Mouse (Mus musculus) heart, adult 9 months (tissue): Measurements from ENCODE around the gene Sim1.

Experiments used
- DNase-seq, 2 experiments: peaks; one replicate each; pipeline ENCODE4 v3.0.0; 2022; ENCODE audit warnings: low spot score in 2 of 2

The Sim1 gene

DNA sequence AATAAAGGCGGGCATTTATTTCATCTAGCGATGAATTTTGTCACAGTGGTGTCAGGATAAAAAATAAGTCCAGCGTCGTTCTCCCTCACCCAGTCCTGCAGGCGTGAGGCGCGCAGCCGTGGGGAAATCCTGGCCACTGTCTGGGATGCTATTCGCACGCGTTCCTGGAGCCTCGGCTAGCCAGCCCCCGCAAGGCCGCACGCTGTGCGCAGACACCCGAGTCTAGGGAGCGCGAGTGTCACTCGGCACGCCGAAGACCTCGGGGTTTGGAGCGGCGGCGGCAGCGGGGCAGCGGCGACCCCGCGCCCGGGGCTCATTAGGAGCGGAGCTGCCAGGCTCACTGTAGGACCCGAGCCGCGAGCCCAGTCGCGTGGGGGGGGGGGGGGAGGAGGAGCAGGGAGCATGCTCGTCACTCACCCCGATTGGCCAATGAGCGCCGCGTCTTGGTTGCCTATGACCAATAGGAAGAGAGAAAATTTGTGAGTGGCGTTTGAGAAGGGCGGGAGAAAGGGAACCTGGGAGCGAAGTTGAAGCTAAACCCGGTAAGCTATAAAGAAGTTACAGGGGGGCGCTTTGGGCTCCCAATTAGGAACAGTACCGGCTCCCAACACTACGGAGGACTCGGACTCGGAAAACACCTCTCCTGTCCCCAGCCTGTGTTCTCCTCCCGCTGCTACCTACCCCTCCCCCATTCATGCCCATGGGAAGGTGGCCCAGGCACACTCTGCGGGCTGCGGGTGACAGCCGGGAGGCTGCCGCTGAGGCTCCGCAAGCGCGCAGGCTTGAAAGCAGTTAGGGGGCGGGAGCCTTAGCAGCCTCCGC is at the start of gene Sim1:
Gene Sim1, plus strand, starts transcription at position 585 of the 822 bp plus-strand sequence.
- DNase-seq = peak in 1 of 2 experiments; percentile 12

DNA sequence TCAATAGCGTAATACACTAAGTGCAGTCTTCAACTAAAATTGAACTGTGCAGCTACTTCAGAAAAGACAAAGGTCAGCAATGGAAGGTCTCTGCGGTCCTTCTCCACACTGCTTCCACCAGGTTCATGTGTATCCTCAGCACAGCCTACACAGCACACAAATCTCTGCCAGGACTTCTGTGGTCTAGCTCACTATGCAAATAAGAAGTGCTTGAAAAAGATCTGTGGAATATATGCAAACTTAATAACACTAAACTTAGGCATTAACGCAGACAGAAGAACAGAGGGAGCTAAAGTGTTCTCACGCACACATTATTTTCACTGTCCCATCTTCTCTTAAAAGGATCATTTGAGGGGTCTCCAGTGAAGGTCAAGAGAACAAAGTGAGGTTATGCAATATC is 26.4 kb upstream of the Sim1 start:
- DNase-seq = no peak

DNA sequence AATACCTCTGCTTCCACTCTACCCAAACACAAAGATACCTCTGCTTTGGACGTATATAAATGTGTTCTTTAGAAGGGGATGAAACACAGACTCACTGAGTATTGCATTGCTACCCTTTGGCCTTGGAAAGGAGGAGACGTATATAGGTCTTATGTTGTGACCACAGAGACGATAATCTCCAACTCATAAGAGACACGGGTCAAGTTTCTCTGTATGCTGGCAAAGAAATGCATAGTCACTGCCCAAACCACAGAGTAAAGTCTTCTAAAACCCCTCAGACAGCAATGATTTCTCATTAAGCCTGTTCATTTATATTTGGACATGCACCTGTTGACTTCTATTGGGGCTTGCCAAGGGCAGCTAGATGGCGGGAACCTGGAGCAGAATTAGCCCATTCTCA is 17.6 kb upstream of the Sim1 start:
- no peak for DNase-seq

DNA sequence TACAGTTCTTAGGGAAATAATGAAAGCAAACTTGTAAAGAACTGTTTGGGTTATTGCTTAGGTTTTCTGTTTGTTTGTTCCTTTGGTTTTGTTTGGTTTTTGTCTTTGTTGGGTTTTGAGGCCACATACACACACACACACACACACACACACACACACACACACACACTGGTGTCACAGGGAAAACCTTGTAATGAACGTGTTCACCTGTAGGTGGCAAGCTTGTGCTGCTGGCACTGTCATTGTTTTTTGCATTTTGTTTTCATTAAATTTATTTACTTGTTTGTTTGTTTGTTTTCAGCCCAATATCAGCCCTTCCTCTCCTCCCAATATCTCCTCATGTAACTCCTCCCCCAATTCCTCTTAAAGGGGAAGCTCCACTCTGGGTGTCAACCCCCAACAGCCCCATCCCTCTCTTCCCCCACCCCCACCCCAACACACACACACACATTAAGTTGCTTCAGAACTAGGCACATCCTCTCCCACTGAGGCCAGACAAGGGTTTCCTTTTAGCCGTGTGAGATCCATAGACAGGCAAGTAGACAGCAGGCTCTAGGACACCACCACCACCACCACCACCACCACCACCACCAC is 13.0 kb upstream of the Sim1 start:
- DNase-seq = no peak

DNA sequence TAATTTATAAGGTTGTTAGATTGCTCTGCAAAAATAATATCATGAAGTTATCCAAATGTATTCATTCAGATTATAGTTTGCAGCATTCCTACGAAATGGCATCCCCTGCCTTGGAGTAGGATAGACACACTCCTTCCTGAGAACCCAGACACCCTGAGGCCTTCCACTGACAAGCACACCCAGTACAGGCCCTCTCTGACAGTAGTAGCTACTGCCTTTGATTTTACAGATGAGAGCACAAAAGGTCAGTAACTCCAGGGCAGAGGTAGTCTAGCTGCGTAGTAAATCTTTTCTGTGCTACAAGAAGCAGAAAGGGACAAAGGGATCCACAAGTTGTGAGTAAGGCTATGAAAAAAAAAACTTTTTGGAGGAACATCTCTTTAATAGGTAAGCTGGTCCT is 12.2 kb upstream of the Sim1 start:
- no peak for DNase-seq

DNA sequence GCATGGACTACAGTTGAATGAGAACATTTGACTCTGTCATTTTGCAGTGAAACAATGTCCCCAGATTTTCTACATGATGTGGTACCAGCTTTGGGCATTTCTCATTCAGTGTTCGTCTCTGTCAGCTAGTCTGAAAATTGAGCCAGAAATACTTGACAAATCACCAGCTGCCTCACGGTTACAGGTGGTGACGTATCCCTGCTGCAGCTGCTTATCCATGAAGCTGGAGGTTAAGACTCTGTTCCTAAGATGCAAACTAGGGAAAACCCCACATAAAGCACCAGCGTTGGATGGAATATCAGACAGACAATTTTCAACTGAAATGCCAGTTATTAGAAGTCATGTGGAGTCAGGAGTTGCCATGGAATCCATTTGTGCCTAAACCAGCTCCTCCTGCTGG is 8.2 kb upstream of the Sim1 start:
- no peak for DNase-seq

DNA sequence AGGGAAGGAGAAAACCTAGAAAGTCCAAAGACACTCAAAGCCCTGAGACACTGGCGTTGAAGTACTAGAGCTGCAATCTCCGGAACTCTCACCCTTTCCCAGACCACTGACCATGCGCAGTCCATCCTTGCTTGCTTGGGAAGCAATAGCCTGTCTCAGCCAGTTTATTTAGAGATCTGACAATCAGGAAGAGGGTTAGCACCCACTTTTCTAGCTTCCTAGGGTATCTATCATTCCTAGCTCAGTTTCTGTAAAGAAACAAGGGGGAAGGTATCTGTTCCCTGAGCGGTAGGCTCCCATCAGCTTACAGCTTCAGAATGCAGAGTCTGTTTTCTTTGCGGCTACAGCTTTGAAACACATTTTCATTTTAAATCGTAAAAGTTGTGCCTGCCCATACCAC is 3.9 kb upstream of the Sim1 start:
- no peak for DNase-seq

DNA sequence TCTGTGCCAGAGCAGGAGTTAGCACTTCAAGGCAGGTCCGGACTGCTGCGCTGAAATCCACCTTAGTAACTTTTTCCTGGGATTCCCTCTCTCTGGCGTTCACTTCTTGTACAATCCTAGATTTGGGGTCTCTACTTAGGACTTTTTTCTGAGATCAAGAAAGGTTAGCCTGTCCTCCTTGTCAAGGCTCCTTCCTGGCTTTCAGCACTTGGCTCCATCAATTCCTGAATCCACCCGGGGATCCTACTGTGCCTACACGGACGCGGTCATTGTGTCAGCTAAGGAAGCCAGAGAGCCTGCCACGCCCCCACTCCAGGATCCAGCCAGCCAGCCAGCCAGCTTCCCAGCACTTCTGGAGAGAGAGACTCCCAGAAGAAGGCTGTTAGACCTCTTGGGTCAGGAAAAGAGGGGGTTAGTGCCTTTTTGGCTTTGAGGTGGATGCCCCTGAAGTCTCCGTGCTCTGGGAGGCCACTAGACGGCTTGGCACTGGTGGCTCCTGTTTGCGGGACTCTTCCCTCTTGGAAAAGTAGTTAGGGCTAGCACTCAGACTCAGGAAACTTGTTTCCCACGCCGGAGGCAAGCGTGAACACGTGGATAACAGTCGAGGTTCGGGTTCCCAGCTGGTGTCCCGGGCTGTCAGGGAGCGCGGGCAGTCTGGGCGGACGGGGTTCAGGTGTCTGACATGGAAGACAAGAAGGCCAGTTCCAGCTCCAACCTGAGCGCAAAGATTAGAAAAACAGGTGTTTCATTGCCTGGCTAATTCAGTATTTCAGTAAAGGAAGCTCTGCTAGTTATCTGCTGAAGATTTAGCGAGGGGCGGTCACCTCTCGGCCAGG is 2.5 kb upstream of the Sim1 start:
- DNase-seq = no peak

DNA sequence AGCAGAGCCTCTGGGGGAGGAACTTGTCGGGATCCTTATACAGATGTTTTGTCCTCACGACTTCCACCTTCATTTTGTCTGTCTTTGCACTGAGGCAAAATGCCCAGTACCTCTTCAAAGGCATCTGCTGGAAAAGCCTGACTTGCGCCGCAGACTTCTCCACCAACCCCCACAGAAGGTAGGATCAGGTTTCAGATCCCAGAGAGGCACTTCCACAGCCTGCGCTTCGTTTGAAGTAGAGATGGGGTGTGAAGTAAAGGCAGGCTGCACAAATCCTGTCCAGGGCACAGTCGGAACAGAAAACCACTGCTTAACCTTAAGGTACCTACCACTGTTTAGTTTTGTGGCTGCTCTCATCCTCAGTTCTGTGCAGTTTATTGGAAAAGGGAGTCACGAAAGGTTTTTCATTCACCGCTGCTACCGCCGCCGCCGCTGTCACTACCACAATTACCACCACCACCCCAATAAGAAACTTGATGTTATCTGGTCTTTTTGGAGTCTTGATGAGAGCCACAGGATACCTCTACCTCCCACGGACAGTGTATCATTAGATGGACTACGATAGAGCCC is 1.7 kb upstream of the Sim1 start:
- DNase-seq = no peak

DNA sequence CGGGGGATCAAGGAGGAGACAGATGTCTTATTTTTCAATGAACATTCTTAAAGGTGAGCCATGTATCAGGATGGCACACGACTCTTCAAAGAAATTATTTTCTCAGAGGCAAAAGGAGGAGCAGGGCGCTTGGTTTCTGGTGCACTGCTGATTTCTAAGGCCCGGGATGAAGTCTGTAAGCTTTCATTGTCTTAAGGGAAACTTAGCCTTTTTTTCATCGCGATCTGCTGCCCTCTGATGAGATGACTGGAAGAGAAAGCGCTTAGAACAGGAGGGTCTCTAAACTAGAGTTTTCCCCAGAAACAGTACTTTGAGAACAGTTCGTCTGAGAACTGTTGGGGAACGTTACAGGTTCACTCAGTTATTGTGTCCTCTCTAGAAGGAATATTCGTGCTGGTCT is 1.0 kb upstream of the Sim1 start:
- DNase-seq = no peak

DNA sequence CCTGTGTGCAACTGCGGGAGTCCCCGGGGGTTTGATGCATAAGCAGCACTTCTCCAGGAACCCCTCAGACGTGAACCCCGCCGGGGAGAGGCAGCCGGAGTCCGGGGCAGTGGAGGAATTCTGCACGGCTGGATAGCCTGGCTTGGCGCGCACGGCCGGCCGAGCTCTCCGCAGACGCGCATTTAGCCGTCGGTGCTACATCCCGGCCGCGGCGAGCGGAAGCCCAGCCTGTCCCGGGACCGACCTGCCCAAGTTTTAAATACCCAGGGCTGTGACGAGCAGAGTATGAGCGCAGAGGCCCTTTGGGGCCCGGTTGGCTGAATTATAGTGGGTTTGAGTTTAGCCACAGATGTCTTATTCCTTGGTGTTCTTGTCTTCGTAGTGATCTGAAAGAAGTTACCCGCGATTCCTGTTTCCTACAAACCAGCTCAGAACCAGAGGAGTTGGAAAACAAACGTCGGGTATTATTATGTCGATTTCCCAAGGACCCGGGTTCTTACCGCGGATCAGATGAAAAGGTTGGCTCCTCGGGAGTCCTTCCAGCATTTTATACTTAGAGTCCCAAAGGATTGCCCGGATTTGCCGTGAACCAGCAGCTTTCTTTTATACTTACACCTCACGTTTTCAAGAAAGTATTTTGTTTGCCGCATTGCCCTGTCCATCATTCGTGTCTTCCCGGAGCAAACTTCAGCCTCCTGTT is 687 bp downstream of the Sim1 start:
- no peak for DNase-seq

DNA sequence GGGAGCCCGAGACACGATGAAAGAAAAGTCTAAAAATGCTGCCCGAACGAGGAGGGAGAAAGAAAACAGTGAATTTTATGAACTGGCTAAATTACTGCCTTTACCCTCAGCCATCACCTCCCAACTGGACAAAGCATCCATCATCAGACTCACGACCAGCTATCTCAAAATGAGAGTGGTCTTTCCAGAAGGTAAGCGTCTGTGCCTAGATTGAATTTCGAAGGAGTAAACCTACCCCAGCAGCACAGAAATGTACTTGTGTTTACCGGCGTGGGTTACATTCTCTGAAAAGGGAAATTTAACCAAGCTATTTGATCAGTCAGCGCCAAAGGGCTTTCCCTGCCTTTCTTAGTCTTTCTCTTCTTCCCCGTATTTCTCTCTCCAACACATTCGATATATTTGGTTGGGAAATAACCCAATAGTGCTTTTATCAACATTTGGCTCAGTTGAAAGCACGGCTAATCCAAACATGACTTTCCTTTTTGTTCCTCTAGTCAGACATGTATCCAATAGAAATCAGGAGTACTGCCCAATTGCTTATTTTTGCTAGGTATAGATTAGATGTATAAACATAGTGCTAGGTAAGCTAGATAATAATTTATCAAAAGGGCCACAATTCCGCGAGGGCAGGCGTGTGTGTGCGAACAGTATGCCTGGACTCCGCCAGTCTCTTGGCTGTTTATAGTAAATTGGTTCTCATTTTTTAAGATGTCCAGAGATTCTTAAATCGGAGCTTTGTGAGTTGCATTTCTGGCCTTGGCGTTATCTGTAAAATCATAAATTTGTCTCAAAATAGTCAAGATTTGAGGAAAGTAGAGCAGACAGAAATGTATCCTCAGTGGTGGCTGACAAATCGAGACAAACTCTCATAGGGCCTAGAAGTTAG is 1.6 kb downstream of the Sim1 start:
- DNase-seq = no peak

DNA sequence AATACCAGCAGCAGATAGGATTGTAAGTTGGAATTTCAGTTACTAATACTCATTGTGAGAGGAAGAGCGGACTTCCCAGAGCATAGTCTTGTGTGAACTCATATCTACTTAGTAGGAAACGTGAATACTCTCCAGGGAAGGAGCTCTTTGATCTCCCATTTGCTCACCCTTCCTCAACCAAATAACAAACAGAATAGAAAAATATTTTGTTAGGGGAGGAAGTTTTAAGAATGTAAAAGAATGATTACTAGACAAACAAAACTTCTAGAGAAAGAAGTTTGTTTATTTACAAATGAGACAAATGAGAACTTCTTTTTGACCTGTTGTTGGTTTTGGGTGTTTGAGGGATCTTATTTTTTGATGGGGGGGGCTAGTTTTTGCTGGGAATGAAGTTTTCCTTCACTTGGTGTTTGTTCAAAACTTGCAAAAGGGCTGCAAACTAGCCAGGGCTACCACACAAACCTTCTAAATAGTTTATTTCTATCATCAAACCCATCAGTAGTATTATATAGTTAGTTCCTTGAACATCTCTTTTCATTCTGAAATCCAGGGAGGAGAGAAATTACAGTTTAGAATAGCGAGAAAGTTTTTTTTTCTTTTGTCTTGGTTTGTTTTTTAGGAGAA is 2.3 kb downstream of the Sim1 start:
- no peak for DNase-seq

DNA sequence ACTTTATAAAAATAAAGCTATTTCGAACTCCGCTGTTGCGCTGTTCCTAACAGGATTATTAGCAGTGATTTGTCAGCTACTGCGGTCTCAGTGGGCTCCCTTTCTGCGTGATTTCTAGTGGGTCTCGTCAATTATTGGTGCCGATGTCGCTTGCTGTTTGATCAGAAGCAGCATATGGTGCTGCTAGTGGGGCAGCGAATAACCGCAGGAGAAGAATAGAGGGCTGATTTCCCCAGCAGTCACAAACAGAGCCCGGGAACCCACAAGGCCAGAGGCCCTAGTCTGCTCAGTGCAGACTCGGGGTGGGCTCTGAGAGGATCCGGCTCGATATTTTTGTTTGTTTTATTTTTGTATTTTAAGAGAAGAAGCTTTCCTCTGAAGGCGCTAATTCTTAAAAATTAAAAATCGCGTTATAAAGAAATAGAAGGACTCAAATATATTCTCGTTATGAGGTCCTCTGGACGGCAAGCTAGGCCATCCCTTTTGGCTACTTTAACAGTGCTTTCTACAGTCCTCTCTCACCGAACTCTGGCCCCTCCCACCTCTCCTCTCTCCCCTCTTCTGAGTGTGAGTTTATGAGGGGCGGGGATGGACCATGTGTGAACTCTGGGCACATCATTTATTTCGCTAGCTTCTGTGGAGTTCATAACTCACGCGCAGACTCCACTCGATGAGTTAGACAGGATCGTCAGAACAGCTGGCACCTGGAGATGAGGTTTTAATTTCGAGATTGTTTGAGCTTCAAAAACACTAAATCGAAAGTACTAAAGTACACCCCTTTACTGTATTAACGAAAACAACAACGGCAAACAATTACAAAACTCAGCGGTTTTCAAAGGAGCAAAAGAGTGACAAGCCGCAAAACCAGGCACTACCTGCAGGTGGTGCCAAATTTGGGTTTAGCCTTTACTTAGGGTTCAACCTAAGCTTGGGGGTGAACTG is 3.2 kb downstream of the Sim1 start:
- no peak for DNase-seq

DNA sequence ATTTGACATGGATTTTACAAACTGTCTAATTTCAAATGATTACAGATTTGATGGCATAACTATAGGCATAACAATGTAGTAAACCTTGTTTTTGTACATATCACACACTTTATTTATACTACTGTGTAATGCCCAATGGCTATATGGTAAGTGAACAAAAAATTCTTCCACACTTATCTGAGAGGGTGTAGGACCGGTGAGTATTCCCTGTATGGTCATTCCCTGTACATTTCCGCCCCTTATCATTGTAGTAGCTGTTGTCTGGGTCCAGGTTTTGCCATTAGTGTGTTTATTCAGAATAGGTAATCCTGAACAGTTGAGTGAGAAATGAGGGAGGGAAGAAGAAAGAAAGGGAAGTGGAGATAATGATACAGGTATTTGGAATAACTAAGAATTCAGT is 4.1 kb downstream of the Sim1 start:
- no peak for DNase-seq

DNA sequence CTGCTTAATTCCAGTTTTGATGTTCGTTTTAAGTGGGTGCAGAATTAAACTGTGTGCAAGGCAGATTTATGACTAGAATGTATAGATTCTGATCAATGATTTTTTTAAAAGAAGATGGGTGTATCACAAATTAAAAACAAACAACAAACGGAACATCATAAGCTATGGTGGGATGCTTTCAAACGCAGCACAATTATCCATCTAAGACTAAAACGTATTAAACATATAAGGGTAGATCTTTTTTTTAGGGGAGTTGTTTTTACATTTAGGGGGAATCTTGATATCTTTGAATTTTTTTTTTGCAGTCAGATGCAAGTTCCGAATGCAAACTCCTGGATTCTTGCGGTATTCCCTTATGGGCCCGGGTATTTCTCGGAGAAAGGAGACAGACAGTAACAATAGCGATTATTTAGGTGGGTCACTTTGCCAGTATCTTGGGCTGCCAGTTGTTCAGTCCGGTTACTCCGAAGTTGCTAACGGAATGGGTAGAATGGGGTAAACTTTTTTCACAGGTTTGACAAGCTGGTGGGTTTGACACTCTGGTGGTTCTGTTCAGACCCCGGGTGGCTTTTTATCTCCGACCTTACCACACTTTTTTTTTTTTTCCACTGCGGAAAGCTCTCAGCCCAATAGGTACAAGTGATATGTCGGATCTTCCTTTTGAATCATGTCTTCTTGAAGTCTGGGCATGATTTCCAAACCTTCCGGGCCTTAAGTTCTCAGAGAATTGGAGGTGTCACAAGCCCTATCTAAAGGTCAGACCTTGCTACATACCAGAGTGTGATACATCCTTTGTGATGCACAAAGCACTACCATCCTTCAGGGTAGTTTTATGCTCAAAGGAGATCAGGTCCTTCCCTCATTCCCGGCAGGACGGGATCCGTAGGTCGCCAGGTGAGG is 5.5 kb downstream of the Sim1 start:
- no peak for DNase-seq

DNA sequence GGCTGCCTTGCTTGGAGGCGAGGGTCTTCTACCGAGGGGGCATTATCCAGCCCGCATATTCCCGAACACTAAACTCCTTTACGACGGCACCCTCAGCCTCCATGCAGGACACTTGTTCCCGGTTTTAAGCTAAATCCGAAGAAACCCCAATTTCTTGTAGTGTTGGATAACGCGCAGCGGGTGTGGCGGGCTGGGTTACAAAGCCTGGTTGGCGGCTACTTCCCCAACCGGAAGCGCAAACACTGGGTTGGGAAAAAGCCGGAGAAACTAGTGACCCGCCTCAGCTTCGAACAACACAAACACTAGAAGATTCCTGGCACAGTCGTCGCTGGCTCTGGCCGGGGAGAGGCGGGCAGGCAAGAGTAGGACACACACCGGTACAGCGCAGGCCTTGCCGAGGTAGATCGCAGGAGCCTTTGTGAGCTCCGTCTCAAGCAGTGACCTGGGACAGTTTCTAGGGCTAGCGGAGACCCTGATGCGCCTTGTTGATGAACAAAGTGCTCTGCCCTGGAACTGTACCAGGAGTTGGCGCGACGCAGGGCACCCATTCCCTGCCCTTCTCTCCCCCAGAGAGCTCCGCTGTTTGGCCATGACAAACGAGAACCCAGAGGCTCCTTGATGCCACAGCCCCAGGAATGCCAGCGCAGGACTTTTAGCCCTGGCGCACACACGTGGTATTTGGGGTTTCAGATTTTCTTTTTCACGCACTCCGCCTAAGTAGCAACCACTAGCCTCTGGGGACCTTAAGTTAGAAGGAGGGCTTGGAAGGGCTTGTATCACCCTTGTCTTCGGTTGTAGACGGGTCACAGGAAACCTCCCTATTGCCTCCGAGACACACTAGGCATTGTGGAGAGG is 6.4 kb downstream of the Sim1 start:
- no peak for DNase-seq
